Mouse (Mus musculus): ENCODE measurements around the gene Htr6.

DNA sequence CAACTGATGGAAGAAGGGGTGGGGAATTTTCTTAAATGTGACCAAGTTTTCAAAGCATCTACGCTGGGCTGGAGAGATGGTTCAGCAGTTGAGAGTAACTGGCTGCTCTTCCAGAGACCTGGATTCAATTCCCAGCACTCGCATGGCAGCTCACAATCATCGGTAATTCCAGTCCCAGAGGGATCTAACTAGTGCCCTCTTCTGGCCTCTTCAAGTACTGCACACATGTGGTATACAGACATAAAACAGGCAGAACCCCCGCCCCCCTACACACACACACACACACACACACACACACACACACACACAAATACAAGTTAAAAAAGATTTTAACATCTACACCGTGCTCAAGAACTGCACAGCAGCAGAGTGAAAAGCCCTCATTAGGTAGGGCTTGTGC lies 40.4 kb upstream of the Htr6 start:
- TF ChIP-seq CTCF (IDR thresholded peaks at IDR 0.05) (peak; percentile 52), EP300 (IDR thresholded peaks at IDR 0.05) (no peak)
